Mouse (Mus musculus) cerebellum, postnatal 4 days (tissue): Measurements from ENCODE around the gene N6amt1.

ENCODE experiments used
- DNase-seq, 2 experiments: peaks; one replicate each; pipeline ENCODE4 v3.0.0; 2022; ENCODE audit warnings: low spot score in 2 of 2, mixed read lengths in 1 of 2

Gene N6amt1

DNA sequence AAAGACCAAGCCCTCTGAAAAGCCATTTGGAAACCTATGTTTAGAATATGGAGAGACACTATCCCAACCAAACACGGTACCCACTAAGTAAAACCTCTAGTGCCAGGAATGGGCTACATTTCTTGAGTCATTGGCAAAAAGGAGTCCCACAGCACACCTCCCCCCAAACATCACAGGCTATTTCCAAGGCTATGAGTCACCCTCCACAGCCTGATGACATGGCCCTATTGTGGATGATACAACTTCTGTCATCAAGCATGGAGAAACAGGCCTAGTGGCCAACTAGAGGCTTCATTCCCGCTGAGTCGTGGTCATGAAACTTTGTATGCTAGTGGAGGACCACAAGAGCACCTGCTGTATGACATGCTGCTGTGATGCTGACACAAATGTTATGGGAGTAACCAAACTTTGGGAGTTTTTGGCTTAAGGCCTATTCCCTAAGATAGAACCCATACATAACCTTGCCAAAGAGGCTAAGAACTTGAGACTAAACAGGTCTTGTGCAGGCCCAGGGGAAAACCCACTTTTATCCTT lies 33.5 kb downstream of the N6amt1 start:
- no peak for DNase-seq

DNA sequence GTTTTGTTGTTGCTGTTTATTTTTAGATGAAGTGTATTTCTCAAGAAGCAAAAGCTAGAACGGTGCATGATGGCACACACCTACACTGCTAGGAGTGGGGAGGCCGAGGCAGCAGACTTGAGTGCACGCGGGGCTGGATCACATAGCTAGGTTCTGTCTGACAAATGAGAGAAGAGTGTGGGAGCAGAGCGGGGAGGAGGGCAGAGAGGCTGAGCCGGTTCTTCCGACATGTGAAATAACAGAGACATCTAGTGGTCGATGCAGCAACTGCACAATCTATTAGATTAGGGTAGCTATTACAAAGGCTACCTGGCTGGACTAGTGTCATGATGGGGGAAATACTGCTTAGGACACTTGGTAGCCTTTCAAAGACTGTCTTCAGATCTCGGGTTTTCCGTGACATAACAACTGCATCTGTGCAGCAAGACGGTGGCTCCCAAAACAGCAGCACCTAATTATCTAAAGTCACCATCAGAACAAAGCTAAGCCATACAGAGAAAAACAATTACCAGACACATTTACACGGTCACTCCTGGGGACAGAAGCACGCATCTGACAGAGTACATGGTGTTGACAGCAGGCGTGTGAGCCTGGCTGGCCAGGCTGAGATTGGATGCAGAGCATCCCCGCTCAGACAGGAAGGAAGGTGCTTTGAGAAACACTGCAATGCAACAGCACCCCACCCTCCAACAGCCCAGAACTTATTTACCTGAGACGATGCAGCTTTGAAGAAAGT lies 40.0 kb downstream of the N6amt1 start:
- peak; percentile 25 to 56 for DNase-seq

DNA sequence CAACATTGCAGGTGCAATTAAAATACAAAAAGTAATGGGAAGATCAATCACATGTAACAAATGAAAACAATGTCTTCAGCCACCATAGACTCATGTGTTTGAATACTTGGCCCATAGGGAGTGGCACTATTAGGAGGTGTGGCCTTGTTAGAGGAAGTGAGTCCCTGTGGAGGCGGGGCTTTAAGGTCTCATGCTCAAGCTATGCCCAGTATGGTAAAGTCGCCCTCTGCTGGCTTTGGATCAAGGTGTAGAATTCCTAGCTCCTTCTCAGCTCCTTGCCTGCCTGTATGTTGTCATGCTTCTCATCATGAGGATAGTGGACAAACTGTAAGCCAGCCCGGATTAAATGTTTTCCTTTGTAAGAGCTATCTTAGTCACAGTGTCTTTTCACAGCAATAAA lies 51.0 kb downstream of the N6amt1 start:
- no peak for DNase-seq
